Mouse (Mus musculus) liver, embryonic 11.5 days (tissue): ENCODE results near the gene Ar. TPM values are rescaled to one million over a fixed set of nuclear protein-coding genes. Genes with fewer than 3 reads are reported as not detected.

Source experiments
- ATAC-seq: fragments of 200-750 bp; cut with Nextera tagmentation; replicated peaks from 2 replicates; pipeline ENCODE4 v1.8.0; 2017; ENCODE audit warnings: moderate number of reproducible peaks, mild to moderate bottlenecking, moderate TSS enrichment, moderate library complexity; ENCODE audit not compliant: low FRiP score
- DNase-seq: peaks from one replicate; pipeline ENCODE4 v3.0.0-alpha.2; 2017; ENCODE audit warnings: low spot score
- H3K27ac ChIP-seq: fragments of 300-500 bp; sonication (generic); 2 replicates; pipeline ENCODE4 v1.5.1; 2014; ENCODE audit warnings: mild to moderate bottlenecking, low read depth, low read length, control low read depth
- H3K27me3 ChIP-seq: fragments of 300-500 bp; sonication (generic); replicated peaks from 2 replicates; pipeline ENCODE4 v1.6.1; 2014; ENCODE audit warnings: low read length, mixed read lengths; ENCODE audit not compliant: control insufficient read depth, insufficient read depth
- H3K36me3 ChIP-seq: fragments of 300-500 bp; sonication (generic); 2 replicates; pipeline ENCODE4 v1.6.1; 2014; ENCODE audit warnings: mild to moderate bottlenecking, low read length, moderate library complexity, mixed read lengths; ENCODE audit not compliant: control insufficient read depth, insufficient read depth
- H3K4me1 ChIP-seq: fragments of 300-500 bp; sonication (generic); replicated peaks from 2 replicates; pipeline ENCODE4 v1.6.1; 2014; ENCODE audit warnings: low read length, mixed read lengths; ENCODE audit not compliant: control insufficient read depth, insufficient read depth
- H3K4me2 ChIP-seq: fragments of 300-500 bp; sonication (generic); 2 replicates; pipeline ENCODE4 v1.6.1; 2014; ENCODE audit warnings: mild to moderate bottlenecking, control low read depth, moderate library complexity
- H3K4me3 ChIP-seq: fragments of 300-500 bp; sonication (generic); 2 replicates; pipeline ENCODE4 v1.5.1; 2014; ENCODE audit warnings: low read depth, low read length, control low read depth
- H3K9ac ChIP-seq: fragments of 300-500 bp; sonication (generic); 2 replicates; pipeline ENCODE4 v1.6.1; 2014; ENCODE audit warnings: low read depth, low read length, control low read depth
- H3K9me3 ChIP-seq: fragments of 300-500 bp; sonication (generic); 2 replicates; pipeline ENCODE4 v1.6.1; 2016; ENCODE audit warnings: low read length, inconsistent platforms, mixed read lengths; ENCODE audit not compliant: control insufficient read depth
- WGBS: fragments of 180-500 bp; shearing (Covaris S2); extraction: QIAGEN DNeasy Blood & Tissue Kit; methylation state at CpG from one replicate; pipeline ENCODE4 v1.1.7; 2014; 5-methylcytosine and 5-hydroxymethylcytosine counted together
- polyA plus RNA-seq: library from polyadenylated mRNA; unstranded; fragments of >200 nt; fragmentation: Nextera tagmentation; extraction: Ambion mirVana; gene quantifications from 2 replicates; pipeline ENCODE4 v1.2.1, GENCODE M21; 2014

Ar gene
- polyA plus RNA-seq, 1 experiment from 2014 or later, result not detected

DNA sequence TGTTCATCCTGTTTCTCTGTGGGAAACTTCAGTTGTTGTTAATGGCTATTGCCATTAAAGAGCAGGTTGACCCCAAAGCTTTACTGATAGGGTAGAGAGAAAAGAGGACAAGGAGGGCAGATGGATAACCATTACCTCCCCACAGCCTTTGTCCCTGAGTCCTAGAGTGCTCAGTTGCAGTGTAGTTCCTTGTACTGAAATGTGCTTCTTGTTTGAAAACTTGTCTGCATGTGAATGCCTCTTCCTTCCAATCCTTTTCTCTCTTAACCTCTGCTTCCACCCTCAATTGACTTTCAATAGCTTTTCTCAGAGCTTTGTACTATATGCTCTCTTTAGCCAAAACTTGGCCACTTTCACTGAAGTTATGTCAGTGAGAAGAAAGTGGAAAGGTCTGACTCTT lies 168.9 kb downstream of the Ar start:
- no peak for DNase-seq
- ATAC-seq, result no peak
- Histone ChIP-seq H3K9ac (no peak overlapping the region), H3K36me3 (no peaks in the 10 kb centered on the region), H3K4me3 (no peak overlapping the region), H3K4me1 (no peaks in the 10 kb centered on the region), H3K4me2 (no peak overlapping the region), H3K27ac (no peak overlapping the region), H3K9me3 (no peaks in the 10 kb centered on the region), H3K27me3 (peaks cover 3% of the 10 kb centered on the region; the same call in 1 of the 2 replicates)

DNA sequence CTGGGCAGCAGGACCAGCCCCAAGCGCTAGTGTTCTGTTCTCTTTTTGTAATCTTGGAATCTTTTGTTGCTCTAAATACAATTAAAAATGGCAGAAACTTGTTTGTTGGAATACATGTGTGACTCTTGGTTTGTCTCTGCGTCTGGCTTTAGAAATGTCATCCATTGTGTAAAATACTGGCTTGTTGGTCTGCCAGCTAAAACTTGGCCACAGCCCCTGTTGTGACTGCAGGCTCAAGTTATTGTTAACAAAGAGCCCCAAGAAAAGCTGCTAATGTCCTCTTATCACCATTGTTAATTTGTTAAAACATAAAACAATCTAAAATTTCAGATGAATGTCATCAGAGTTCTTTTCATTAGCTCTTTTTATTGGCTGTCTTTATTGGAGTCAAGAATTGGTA lies 174.5 kb downstream of the Ar start:
- no peak for DNase-seq
- no peak for ATAC-seq
- Histone ChIP-seq H3K9ac (no peak overlapping the region), H3K27me3 (no peaks in the 10 kb centered on the region; the same call in 1 of the 2 replicates), H3K9me3 (no peaks in the 10 kb centered on the region), H3K4me2 (no peak overlapping the region), H3K36me3 (no peaks in the 10 kb centered on the region), H3K27ac (no peak overlapping the region), H3K4me1 (no peaks in the 10 kb centered on the region), H3K4me3 (no peak overlapping the region)
- 76% methylated on average over 2 of the region's 2 CpGs for WGBS

DNA sequence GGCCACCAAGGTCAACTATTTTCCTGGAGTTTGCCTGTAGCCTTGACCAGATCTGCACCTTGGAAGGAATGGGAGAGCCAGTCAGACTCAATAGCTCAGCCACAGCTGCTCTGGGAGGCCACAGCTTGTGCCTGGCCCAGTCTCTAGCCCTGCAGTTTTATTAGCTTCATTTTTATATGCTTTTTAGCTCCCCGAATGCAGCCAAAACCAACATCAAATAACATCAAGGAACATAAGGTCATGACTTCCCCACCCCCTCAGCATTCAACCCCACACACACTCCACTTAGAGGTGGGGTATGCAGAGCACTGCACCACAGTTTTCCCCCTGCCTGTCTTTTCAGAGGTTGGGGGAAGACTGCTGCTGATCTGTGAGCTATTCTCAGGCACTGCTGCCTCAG lies 198.9 kb downstream of the Ar start:
- no peak overlapping the region for H3K4me2 ChIP-seq
- no peak overlapping the region for H3K9ac ChIP-seq
- no peaks in the 10 kb centered on the region for H3K4me1 ChIP-seq
- DNase-seq (no peak), ATAC-seq (no peak)
- 0 out of 2 replicates have a peak, but pooled peaks cover 4% of the 10 kb centered on the region for H3K27me3 ChIP-seq
- 89% methylated on average over 1 of the region's 1 CpGs for WGBS
- no peaks in the 10 kb centered on the region for H3K9me3 ChIP-seq
- H3K4me3 ChIP-seq, result no peak overlapping the region
- H3K36me3 ChIP-seq, result no peaks in the 10 kb centered on the region
- H3K27ac ChIP-seq, result no peak overlapping the region

DNA sequence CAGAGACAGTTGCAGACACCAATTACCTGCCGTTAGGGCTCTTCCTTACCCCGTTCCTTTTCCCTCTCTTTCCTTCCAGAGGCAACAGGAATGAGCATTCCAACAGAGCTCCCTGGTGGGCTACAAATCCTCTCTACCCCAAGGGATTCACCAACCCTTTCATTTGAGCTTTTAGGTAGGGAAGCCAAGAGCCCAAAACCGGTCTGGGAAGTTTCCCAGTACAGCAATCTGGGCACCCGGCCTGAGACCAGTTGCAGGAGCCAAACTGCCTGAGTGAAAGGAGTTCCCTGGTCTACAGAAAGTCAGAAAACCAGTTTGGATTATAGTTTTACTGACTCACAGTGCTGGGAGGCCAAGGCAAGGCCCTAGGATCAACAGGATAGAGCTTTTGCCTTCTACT lies 199.5 kb downstream of the Ar start:
- Histone ChIP-seq H3K4me3 (no peak overlapping the region), H3K27ac (no peak overlapping the region), H3K9ac (no peak overlapping the region), H3K27me3 (0 out of 2 replicates have a peak, but pooled peaks cover 4% of the 10 kb centered on the region), H3K4me1 (no peaks in the 10 kb centered on the region), H3K36me3 (no peaks in the 10 kb centered on the region), H3K4me2 (no peak overlapping the region), H3K9me3 (no peaks in the 10 kb centered on the region)
- 51% methylated on average over 4 of the region's 4 CpGs for WGBS
- ATAC-seq, result no peak
- DNase-seq, result no peak
